Mouse (Mus musculus) forebrain, embryonic 16.5 days (tissue): ENCODE measurements around the gene Snhg11. TPM values are rescaled to one million over a fixed set of nuclear protein-coding genes. Genes with fewer than 3 reads are reported as not detected.
"Not testable (repeated sequence)": the region's sequence is repeated elsewhere in the genome, so short reads cannot be mapped to it uniquely, and the experiment has no call there.

ENCODE experiments used
- ATAC-seq: fragments of 200-750 bp; cut with Nextera tagmentation; 2 replicates; pipeline ENCODE4 v1.8.0; 2017; ENCODE audit warnings: mild to moderate bottlenecking, moderate library complexity
- H3K27ac ChIP-seq: fragments of 300-500 bp; sonication (generic); 2 replicates; pipeline ENCODE4 v1.5.1; 2014; ENCODE audit warnings: low read length, control low read depth
- H3K27me3 ChIP-seq: fragments of 300-500 bp; sonication (generic); replicated peaks from 2 replicates; pipeline ENCODE4 v1.6.1; 2014; ENCODE audit warnings: low read length; ENCODE audit not compliant: control insufficient read depth, insufficient read depth
- H3K36me3 ChIP-seq: fragments of 300-500 bp; sonication (generic); 2 replicates; pipeline ENCODE4 v1.6.1; 2014; ENCODE audit not compliant: control insufficient read depth, insufficient read depth
- H3K4me1 ChIP-seq: fragments of 300-500 bp; sonication (generic); replicated peaks from 2 replicates; pipeline ENCODE4 v1.6.1; 2014; ENCODE audit warnings: low read length; ENCODE audit not compliant: control insufficient read depth, insufficient read depth
- H3K4me2 ChIP-seq: fragments of 300-500 bp; sonication (generic); 2 replicates; pipeline ENCODE4 v1.6.1; 2014; ENCODE audit warnings: mild to moderate bottlenecking, low read length, control low read depth
- H3K4me3 ChIP-seq: fragments of 300-500 bp; sonication (generic); replicated peaks from 2 replicates; pipeline ENCODE4 v1.5.1; 2014; ENCODE audit warnings: mild to moderate bottlenecking, low read length, control low read depth
- H3K9ac ChIP-seq: fragments of 300-500 bp; sonication (generic); replicated peaks from 2 replicates; pipeline ENCODE4 v1.6.1; 2014; ENCODE audit warnings: low read depth, low read length, control low read depth
- H3K9me3 ChIP-seq: fragments of 300-500 bp; sonication (generic); 2 replicates; pipeline ENCODE4 v1.6.1; 2016; ENCODE audit warnings: low read length; ENCODE audit not compliant: control insufficient read depth
- WGBS: fragments of 180-500 bp; shearing (Covaris S2); extraction: QIAGEN DNeasy Blood & Tissue Kit; methylation state at CpG from one replicate; pipeline ENCODE4 v1.1.7; 2014; 5-methylcytosine and 5-hydroxymethylcytosine counted together
- polyA plus RNA-seq: library from polyadenylated mRNA; unstranded; fragments of >200 nt; fragmentation: Nextera tagmentation; extraction: Ambion mirVana; gene quantifications from 2 replicates; pipeline ENCODE4 v1.2.1, GENCODE M21; 2015

Snhg11 gene
- polyA plus RNA-seq, 1 experiment from 2014 or later, result 217 TPM

DNA sequence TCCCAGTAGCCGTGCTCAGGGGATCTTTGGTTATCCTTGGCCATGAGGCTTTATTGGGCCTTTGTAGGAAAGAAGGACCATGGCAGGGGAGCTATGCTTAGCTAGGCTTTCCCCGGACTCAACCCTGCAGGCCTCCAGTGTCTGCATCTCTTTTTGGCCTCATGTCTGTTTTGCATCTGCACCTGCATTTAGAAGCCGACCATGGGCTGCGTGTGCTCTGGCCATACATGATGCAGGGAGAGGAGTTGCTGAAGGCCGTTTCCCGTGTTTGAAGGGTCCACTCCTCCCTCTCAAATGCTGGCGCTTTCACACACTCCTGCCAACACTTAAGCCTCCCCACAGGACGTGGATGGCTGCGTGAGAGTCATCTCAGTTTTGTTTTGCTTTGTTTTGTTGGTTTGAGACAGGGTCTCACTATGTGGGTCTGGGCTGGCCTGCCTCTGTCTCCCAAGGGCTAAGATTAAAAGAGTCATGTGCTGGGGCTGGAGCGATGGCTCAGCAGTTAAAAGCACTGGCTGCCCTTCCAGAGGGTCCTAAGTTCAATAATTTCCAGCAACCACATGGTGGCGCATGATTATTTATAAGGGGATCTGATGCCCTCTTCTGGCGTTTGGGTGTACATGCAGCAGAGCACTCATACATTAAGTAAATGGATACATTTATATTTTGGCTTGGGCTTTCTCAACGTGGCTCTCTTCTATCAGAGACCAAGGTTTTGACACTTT is 4.1 kb downstream of the Snhg11 start:
- no peaks in the 10 kb centered on the region for H3K9me3 ChIP-seq
- peaks cover 5% of the 10 kb centered on the region; the same call in 1 of the 2 replicates for H3K4me1 ChIP-seq
- H3K36me3 ChIP-seq, result no peaks in the 10 kb centered on the region
- H3K9ac ChIP-seq, result no peak overlapping the region
- peak; percentile 34; the same call in 1 of the 2 replicates for ATAC-seq
- 49% methylated on average over 13 of the region's 13 CpGs for WGBS
- H3K27ac ChIP-seq, result no peak overlapping the region
- H3K4me3 ChIP-seq, result no peak overlapping the region
- H3K27me3 ChIP-seq, result peaks cover 10% of the 10 kb centered on the region; the same call in 1 of the 2 replicates
- H3K4me2 ChIP-seq, result no peak overlapping the region

GRCm38 (mm10) chr2:158386072-158386471 is 10.6 kb downstream of the Snhg11 start:
- no peak overlapping the region for H3K4me2 ChIP-seq
- no peaks in the 10 kb centered on the region for H3K36me3 ChIP-seq
- H3K27me3 ChIP-seq, result no peaks in the 10 kb centered on the region
- no peak for ATAC-seq
- H3K9me3 ChIP-seq, result no peaks in the 10 kb centered on the region
- H3K4me3 ChIP-seq, result no peak overlapping the region
- 48% methylated on average over 8 of the region's 8 CpGs for WGBS
- no peaks in the 10 kb centered on the region for H3K4me1 ChIP-seq
- H3K27ac ChIP-seq, result no peak overlapping the region
- no peak overlapping the region for H3K9ac ChIP-seq

DNA sequence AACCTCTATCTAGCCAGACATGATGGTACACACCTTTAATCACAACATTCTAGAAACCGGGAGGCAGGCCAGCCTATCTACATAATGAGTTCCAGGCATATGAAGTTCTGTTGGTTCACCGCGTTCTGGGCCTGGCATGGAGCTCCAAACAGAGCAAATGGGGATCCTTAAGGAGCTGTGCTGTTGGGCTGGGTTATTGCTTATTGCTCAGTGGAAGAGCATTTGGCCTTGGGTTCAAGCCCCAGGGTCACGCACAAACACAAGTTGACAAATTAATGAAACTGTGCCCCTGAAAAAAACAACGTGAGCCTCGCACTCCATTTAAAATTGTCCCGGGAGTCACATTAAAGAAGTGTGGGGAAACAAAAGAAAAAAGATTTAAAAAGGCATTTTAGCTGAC is 14.0 kb downstream of the Snhg11 start:
- Histone ChIP-seq H3K4me1 (no peaks in the 10 kb centered on the region), H3K4me3 (no peak overlapping the region), H3K36me3 (no peaks in the 10 kb centered on the region), H3K4me2 (no peak overlapping the region), H3K27me3 (no peaks in the 10 kb centered on the region), H3K9ac (no peak overlapping the region), H3K9me3 (no peaks in the 10 kb centered on the region), H3K27ac (no peak overlapping the region)
- no peak for ATAC-seq
- 88% methylated on average over 7 of the region's 7 CpGs for WGBS

GRCm38 (mm10) chr2:158396369-158396768 is 20.9 kb downstream of the Snhg11 start:
- H3K27ac ChIP-seq, result no peak overlapping the region
- no peaks in the 10 kb centered on the region for H3K36me3 ChIP-seq
- H3K9me3 ChIP-seq, result no peaks in the 10 kb centered on the region
- H3K4me1 ChIP-seq, result no peaks in the 10 kb centered on the region
- 91% methylated on average over 6 of the region's 6 CpGs for WGBS
- no peak overlapping the region for H3K4me2 ChIP-seq
- no peak overlapping the region for H3K4me3 ChIP-seq
- ATAC-seq, result no peak
- no peak overlapping the region for H3K9ac ChIP-seq
- no peaks in the 10 kb centered on the region for H3K27me3 ChIP-seq

- H3K4me1 ChIP-seq, H3K9ac ChIP-seq, H3K27me3 ChIP-seq, H3K27ac ChIP-seq, H3K36me3 ChIP-seq, H3K4me3 ChIP-seq, H3K9me3 ChIP-seq, ATAC-seq, H3K4me2 ChIP-seq: not testable (repeated sequence)
- 74% methylated on average over 13 of the region's 13 CpGs for WGBS
Observed at GRCm38 (mm10) chr2:158397140-158397539, 21.7 kb downstream of the Snhg11 start.

DNA sequence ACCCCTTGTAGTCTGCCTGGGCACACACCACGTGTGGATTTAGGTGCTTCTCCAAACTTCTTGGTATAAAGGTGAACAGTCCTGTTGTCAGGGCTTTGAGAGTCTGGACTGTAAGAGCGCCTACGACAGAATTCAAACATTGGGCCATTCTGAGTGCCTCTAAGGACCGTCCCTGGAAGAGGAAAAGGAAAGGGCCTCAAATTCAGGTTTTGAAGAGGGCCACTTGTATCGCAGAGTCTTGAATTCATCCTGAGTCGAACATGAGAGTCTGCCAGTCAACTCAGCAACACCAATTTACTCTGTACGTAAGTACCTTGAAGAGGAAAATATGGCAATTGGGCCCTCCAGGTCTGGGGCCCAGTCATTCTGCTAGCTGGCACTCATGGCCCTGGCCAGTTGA is 27.5 kb downstream of the Snhg11 start:
- 82% methylated on average over 7 of the region's 7 CpGs for WGBS

GRCm38 (mm10) chr2:158408997-158409594 is 33.7 kb downstream of the Snhg11 start:
- Histone ChIP-seq H3K9ac (peak overlapping the region; percentile 54), H3K36me3 (no peaks in the 10 kb centered on the region), H3K4me3 (peak overlapping the region; percentile 97), H3K9me3 (no peaks in the 10 kb centered on the region), H3K4me1 (peaks cover 22% of the 10 kb centered on the region), H3K27me3 (no peaks in the 10 kb centered on the region), H3K27ac (peak overlapping the region; percentile 50), H3K4me2 (peak overlapping the region; percentile 61)
- ATAC-seq, result peak; percentile 11
- 22% methylated on average over 14 of the region's 14 CpGs for WGBS

More for the DNA sequence above, 27.5 kb downstream of the Snhg11 start:
- Histone ChIP-seq H3K4me3 (no peak overlapping the region), H3K4me2 (no peak overlapping the region), H3K27me3 (no peaks in the 10 kb centered on the region), H3K36me3 (no peaks in the 10 kb centered on the region), H3K27ac (no peak overlapping the region), H3K9ac (no peak overlapping the region), H3K9me3 (no peaks in the 10 kb centered on the region), H3K4me1 (no peaks in the 10 kb centered on the region)
- ATAC-seq, result no peak

GRCm38 (mm10) chr2:158409595-158410021 is 34.2 kb downstream of the Snhg11 start, which contains the start of gene Ralgapb:
TSS of gene Ralgapb (plus strand) at chr2:158409848.
- no peaks in the 10 kb centered on the region for H3K9me3 ChIP-seq
- H3K4me3 ChIP-seq, result peak within 1 kb of the TSS; percentile 97
- peak; percentile 91 for ATAC-seq
- H3K4me1 ChIP-seq, result peaks cover 22% of the 10 kb centered on the region
- peak within 1 kb of the TSS; percentile 81 for H3K27ac ChIP-seq
- H3K36me3 ChIP-seq, result no peaks in the 10 kb centered on the region
- H3K4me2 ChIP-seq, result peak within 1 kb of the TSS; percentile 98
- peak within 1 kb of the TSS; percentile 92 for H3K9ac ChIP-seq
- H3K27me3 ChIP-seq, result no peaks in the 10 kb centered on the region
- WGBS, result under 1% methylated on average over 43 of the region's 46 CpGs

DNA sequence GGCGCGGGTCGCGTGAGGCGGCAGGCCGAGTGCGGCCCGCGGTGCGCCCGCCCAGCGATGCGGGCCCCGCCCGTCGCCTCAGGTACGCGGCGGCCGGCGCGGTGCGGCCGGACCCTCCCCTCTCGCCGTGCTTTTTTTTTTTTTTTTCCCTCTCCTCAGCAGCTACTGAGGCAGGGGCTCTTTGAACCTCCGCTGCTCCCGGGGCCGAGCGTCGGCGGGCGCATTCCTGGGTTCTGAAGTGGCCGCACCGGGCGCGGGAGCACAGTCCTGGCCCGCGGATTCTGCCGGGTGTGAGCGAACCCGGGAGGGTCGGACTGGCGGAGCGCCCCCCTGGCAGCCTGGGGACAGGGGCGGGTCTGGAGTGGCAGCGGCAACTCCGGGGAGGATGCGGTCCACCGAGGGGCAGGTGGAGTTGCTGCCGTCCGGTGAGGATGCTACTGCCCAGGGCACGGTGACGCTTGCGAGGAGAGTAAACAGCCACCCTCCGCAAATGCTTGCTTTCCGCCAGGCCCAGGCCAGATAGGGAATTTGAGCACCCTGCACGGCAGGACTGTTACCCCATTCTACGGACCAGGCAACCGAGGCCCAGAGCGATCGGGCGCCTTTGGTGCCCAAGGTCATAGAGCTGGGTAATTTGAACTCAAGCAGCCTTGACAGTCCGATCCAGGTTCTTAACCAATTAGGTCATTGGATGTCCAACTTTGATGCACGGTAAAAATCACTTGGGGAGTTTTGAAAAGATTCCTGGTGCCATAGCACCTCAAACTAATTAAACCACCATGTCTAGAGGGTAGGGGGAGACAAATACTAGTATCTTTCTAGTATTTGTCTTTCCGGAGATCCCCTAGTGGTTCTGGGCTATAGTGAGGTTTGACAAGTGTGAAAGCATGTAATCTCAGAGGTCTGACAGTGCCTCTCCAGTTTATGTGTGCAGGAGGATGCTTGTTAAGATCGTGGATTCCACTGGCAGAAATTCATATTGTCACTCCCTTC is 34.9 kb downstream of the Snhg11 start:
- H3K27ac ChIP-seq, result peak overlapping the region; percentile 81
- peaks cover 22% of the 10 kb centered on the region for H3K4me1 ChIP-seq
- peak overlapping the region; percentile 92 for H3K9ac ChIP-seq
- H3K36me3 ChIP-seq, result no peaks in the 10 kb centered on the region
- H3K4me3 ChIP-seq, result peak overlapping the region; percentile 97
- H3K4me2 ChIP-seq, result peak overlapping the region; percentile 98
- H3K27me3 ChIP-seq, result no peaks in the 10 kb centered on the region
- no peaks in the 10 kb centered on the region for H3K9me3 ChIP-seq
- 3% methylated on average over 34 of the region's 67 CpGs for WGBS
- peak; percentile 26 for ATAC-seq
